Mouse (Mus musculus) stomach, postnatal 0 days (tissue): ENCODE results near the gene Nbdy. TPM values are rescaled to one million over a fixed set of nuclear protein-coding genes. Genes with fewer than 3 reads are reported as not detected.

Experiments used
- ATAC-seq: fragments of 200-750 bp; cut with Nextera tagmentation; 2 replicates; pipeline ENCODE4 v1.8.0; 2017; ENCODE audit not compliant: low FRiP score, low TSS enrichment
- DNase-seq: peaks from one replicate; pipeline ENCODE4 v3.0.0-alpha.2; 2016; ENCODE audit warnings: low spot score
- H3K27ac ChIP-seq: fragments of 300-500 bp; sonication (generic); replicated peaks from 2 replicates; pipeline ENCODE4 v1.5.1; 2014; ENCODE audit warnings: mild to moderate bottlenecking, control low read depth
- H3K27me3 ChIP-seq: fragments of 300-500 bp; sonication (generic); 2 replicates; pipeline ENCODE4 v1.6.1; 2014; ENCODE audit warnings: low read length; ENCODE audit not compliant: control insufficient read depth, insufficient read depth
- H3K36me3 ChIP-seq: fragments of 300-500 bp; sonication (generic); 2 replicates; pipeline ENCODE4 v1.6.1; 2014; ENCODE audit warnings: low read length, mixed read lengths; ENCODE audit not compliant: control insufficient read depth, insufficient read depth
- H3K4me1 ChIP-seq: fragments of 300-500 bp; sonication (generic); replicated peaks from 2 replicates; pipeline ENCODE4 v1.6.1; 2014; ENCODE audit warnings: antibody characterized with exemption; ENCODE audit not compliant: control insufficient read depth, insufficient read depth
- H3K4me2 ChIP-seq: fragments of 300-500 bp; sonication (generic); replicated peaks from 2 replicates; pipeline ENCODE4 v1.6.1; 2014; ENCODE audit warnings: low read depth, mild to moderate bottlenecking, control low read depth, moderate library complexity
- H3K4me3 ChIP-seq: fragments of 300-500 bp; sonication (generic); 2 replicates; pipeline ENCODE4 v1.5.1; 2014; ENCODE audit warnings: low read depth, low read length, control low read depth
- H3K9ac ChIP-seq: fragments of 300-500 bp; sonication (generic); 2 replicates; pipeline ENCODE4 v1.6.1; 2014; ENCODE audit warnings: mild to moderate bottlenecking, low read length, control low read depth, mixed read lengths
- H3K9me3 ChIP-seq: fragments of 300-500 bp; sonication (generic); 2 replicates; pipeline ENCODE4 v1.6.1; 2016; ENCODE audit warnings: low read length; ENCODE audit not compliant: control insufficient read depth
- CTCF ChIP-seq: IDR thresholded peaks from 2 replicates; pipeline ENCODE4 v1.5.1; 2016; ENCODE audit warnings: antibody characterized with exemption, low read depth, mild to moderate bottlenecking, moderate library complexity
- EP300 ChIP-seq: optimal IDR thresholded peaks from 2 replicates; pipeline ENCODE3; 2016; ENCODE audit warnings: antibody characterized with exemption
- WGBS: fragments of 180-500 bp; shearing (Covaris S2); extraction: QIAGEN DNeasy Blood & Tissue Kit; methylation state at CpG from one replicate; pipeline ENCODE4 v1.1.7; 2014; 5-methylcytosine and 5-hydroxymethylcytosine counted together
- polyA plus RNA-seq: library from polyadenylated mRNA; unstranded; fragments of >200 nt; fragmentation: Nextera tagmentation; extraction: Ambion mirVana; gene quantifications from 2 replicates; pipeline ENCODE4 v1.2.1, GENCODE M21; 2015

Gene Nbdy
- 90.9 and 96.9 TPM in 2 replicates for polyA plus RNA-seq

GRCm38 (mm10) chrX:153723110-153723916 is at the start of gene Nbdy:
Gene Nbdy (plus strand): TSS chrX:153723590.
- peak within 1 kb of the TSS; percentile 51 for H3K4me2 ChIP-seq
- H3K9me3 ChIP-seq, result no peaks in the 10 kb centered on the region
- ATAC-seq (peak; percentile 81; the same call in 1 of the 2 replicates), DNase-seq (peak; percentile 60)
- WGBS, result 15% methylated on average over 32 of the region's 32 CpGs
- TF ChIP-seq EP300 (no peak), CTCF (no peak)
- peak within 1 kb of the TSS; percentile 77 for H3K9ac ChIP-seq
- H3K27ac ChIP-seq, result peak within 1 kb of the TSS; percentile 65
- no peaks in the 10 kb centered on the region for H3K36me3 ChIP-seq
- H3K4me1 ChIP-seq, result no peaks in the 10 kb centered on the region
- H3K4me3 ChIP-seq, result peak within 1 kb of the TSS; percentile 56
- H3K27me3 ChIP-seq, result no peaks in the 10 kb centered on the region

DNA sequence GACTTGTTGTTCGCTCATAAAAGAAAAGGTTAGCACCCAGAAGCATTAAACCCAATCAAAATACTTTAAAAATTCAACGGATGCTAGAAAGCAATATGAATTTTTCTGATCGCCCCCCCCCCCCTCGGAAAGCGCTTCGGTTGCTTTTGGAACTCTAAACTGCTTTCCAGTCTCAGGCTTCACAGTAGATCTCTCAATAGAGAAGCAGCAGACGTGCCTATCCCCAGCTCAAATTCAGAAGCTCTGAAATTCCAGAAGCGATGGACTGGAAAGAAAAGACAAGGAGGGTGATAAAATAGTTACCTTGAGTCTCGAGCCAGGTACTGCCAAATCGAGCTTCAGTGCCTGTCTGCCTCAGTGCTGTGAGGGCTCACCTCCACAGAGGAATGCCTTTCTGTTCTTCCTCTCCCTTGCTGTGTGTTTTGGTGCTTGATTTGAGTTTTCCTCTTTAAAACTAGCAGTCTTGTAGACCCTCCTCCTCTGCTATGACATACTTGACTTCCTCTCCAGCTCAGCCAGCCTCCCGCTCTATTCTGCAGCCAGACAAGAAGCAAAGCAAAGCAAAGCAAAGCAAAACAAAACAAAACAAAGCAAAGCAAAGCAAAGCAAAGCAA is 27.5 kb upstream of the Nbdy start, which contains the start of gene Kctd12b:
Kctd12b (minus strand) TSS at position 610 of the 614 bp plus-strand sequence.
- H3K27ac ChIP-seq, result peak within 1 kb of the TSS; percentile 70
- ATAC-seq (peak; percentile 54; the same call in 1 of the 2 replicates), DNase-seq (peak; percentile 14)
- H3K36me3 ChIP-seq, result no peaks in the 10 kb centered on the region
- H3K4me2 ChIP-seq, result peak within 1 kb of the TSS; percentile 45
- WGBS, result 15% methylated on average over 11 of the region's 11 CpGs
- H3K27me3 ChIP-seq, result no peaks in the 10 kb centered on the region
- H3K9ac ChIP-seq, result peak within 1 kb of the TSS; percentile 52
- no peak for TF ChIP-seq CTCF
- no peak for TF ChIP-seq EP300
- H3K4me3 ChIP-seq, result peak within 1 kb of the TSS; percentile 38
- no peaks in the 10 kb centered on the region for H3K4me1 ChIP-seq
- no peaks in the 10 kb centered on the region for H3K9me3 ChIP-seq

DNA sequence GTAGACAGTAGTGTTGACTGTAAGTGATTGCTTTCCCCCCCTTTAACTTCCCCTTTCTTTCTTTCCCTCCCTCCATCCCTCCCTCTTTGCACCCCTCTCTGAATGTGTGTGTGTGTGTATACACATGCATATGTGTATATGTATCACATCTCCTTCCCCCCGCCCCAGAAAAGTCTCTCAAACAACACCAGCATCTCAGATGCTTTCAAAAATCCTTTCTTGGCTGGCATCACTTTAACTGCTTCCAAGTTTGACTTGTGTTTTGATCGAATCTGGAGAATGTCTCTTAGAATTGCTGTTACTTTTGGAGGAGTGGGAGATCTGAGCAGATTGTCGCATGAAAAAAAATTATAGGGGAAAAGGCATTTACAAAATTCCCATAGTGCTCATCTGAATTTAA is 22.9 kb upstream of the Nbdy start:
- Histone ChIP-seq H3K27ac (no peak overlapping the region), H3K9me3 (no peaks in the 10 kb centered on the region), H3K9ac (no peak overlapping the region), H3K4me2 (no peak overlapping the region), H3K4me1 (no peaks in the 10 kb centered on the region), H3K36me3 (no peaks in the 10 kb centered on the region), H3K4me3 (no peak overlapping the region), H3K27me3 (no peaks in the 10 kb centered on the region)
- ATAC-seq (no peak), DNase-seq (no peak)
- TF ChIP-seq EP300, result no peak
- no peak for TF ChIP-seq CTCF
- 68% methylated on average over 3 of the region's 3 CpGs for WGBS

GRCm38 (mm10) chrX:153707735-153708134 is 15.7 kb upstream of the Nbdy start:
- Histone ChIP-seq H3K9me3 (no peaks in the 10 kb centered on the region), H3K4me3 (no peak overlapping the region), H3K4me2 (no peak overlapping the region), H3K9ac (no peak overlapping the region), H3K4me1 (no peaks in the 10 kb centered on the region), H3K27me3 (no peaks in the 10 kb centered on the region), H3K27ac (no peak overlapping the region), H3K36me3 (no peaks in the 10 kb centered on the region)
- ATAC-seq (no peak), DNase-seq (peak; percentile 20)
- TF ChIP-seq EP300, result no peak
- TF ChIP-seq CTCF, result peak; percentile 69
- 21% methylated on average over 4 of the region's 4 CpGs for WGBS

GRCm38 (mm10) chrX:153716716-153717115 is 6.7 kb upstream of the Nbdy start:
- Histone ChIP-seq H3K36me3 (no peaks in the 10 kb centered on the region), H3K27ac (no peak overlapping the region), H3K4me3 (no peak overlapping the region), H3K4me2 (no peak overlapping the region), H3K27me3 (no peaks in the 10 kb centered on the region), H3K9me3 (no peaks in the 10 kb centered on the region), H3K9ac (no peak overlapping the region), H3K4me1 (no peaks in the 10 kb centered on the region)
- no peak for DNase-seq
- no peak for TF ChIP-seq EP300
- no peak for TF ChIP-seq CTCF
- 77% methylated on average over 2 of the region's 2 CpGs for WGBS
- no peak for ATAC-seq

DNA sequence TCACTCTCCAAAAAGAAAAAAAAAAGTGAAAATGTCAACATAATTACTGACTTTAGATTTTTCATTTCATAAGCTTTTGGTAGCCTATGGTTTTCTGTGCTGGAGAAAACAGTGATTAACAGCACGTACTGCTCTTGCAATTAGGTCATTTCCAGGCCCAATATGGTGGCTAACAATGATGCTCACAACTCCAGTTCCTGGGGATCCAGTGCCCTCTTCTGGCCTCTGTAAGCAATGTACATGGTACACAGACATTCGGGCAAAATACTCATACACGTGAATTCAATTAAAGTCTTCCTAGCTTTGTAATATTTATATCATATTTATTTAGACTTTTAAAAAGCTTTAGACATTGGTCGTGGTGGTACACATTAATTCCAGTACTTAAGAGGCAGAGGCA is 3.8 kb upstream of the Nbdy start:
- no peaks in the 10 kb centered on the region for H3K9me3 ChIP-seq
- ATAC-seq (no peak), DNase-seq (no peak)
- H3K27me3 ChIP-seq, result no peaks in the 10 kb centered on the region
- H3K36me3 ChIP-seq, result no peaks in the 10 kb centered on the region
- H3K4me1 ChIP-seq, result no peaks in the 10 kb centered on the region
- H3K9ac ChIP-seq, result no peak overlapping the region
- TF ChIP-seq CTCF, result peak; percentile 68
- TF ChIP-seq EP300, result no peak
- 33% methylated on average over 4 of the region's 4 CpGs for WGBS
- no peak overlapping the region for H3K4me2 ChIP-seq
- H3K4me3 ChIP-seq, result no peak overlapping the region
- no peak overlapping the region for H3K27ac ChIP-seq
